Mouse (Mus musculus) neural tube, postnatal 0 days (tissue): Measurements from ENCODE around the gene Pomgnt2. TPM values are rescaled to one million over a fixed set of nuclear protein-coding genes. Genes with fewer than 3 reads are reported as not detected.

ENCODE experiments used
- polyA plus RNA-seq: library from polyadenylated mRNA; unstranded; fragments of >200 nt; fragmentation: Nextera tagmentation; extraction: Ambion mirVana; gene quantifications from 2 replicates; pipeline ENCODE4 v1.2.1, GENCODE M21; 2015

Gene Pomgnt2
- polyA plus RNA-seq: 36.3 and 43.1 TPM in 2 replicates

DNA sequence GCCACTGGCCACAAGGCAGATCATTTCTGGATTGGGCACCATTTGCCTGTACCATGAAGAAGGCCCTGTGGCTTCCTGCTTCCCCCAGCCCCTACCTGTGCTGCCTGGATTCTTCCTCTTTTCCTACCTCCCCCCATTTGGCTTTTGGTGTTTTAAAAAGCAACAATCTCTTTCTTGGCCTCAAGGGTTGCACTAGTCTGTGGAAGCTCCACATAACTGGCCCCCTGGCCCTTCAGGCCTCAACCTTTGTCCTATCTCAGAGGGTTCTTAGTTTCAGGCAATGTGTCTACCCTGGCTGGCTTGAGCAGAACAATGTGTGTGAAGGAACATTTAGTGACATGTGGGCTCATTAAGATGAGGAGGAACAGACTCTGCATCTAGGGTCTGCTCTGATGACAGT lies at the start of gene Pomgnt2:
Gene Pomgnt2 (minus strand): TSS at position 101 of the 400 bp plus-strand sequence.

GRCm38 (mm10) chr9:121950418-121951113 lies 46.3 kb downstream of the Pomgnt2 start, which contains the start of gene Fam198a:
TSS of gene Fam198a (plus strand) at chr9:121950988.

Other genes with a start within 250 kb of the Pomgnt2 start
- 26.6 and 31.7 TPM in 2 replicates for gene Zfp651, start 237.8 kb downstream of the Pomgnt2 start, polyA plus RNA-seq
- gene Klhl40, start 219.5 kb downstream of the Pomgnt2 start, polyA plus RNA-seq: 2.6 and 2.7 TPM in 2 replicates
- 1.1 and 1.4 TPM in 2 replicates for gene Hhatl, start 204.6 kb downstream of the Pomgnt2 start, polyA plus RNA-seq
- 4.6 and 6.6 TPM in 2 replicates for gene Ccdc13, start 157.6 kb downstream of the Pomgnt2 start, polyA plus RNA-seq
- gene Higd1a, start 138.7 kb downstream of the Pomgnt2 start, polyA plus RNA-seq: 181 and 188 TPM in 2 replicates
- 0.62 and 0.65 TPM in 2 replicates for gene Ackr2, start 98.8 kb downstream of the Pomgnt2 start, polyA plus RNA-seq
- not detected in 2 replicates for gene Cyp8b1, start 80.8 kb downstream of the Pomgnt2 start, polyA plus RNA-seq
- gene Fam198a, start 46.1 kb downstream of the Pomgnt2 start, polyA plus RNA-seq: 2.3 TPM in 2 replicates
- 65.4 and 65.5 TPM in 2 replicates for gene Snrk, start 120.2 kb upstream of the Pomgnt2 start, polyA plus RNA-seq